Mouse (Mus musculus) thymus, postnatal 14 days (tissue): Measurements from ENCODE around the gene Calm1.
"Not testable (repeated sequence)": the region's sequence is repeated elsewhere in the genome, so short reads cannot be mapped to it uniquely, and the experiment has no call there.

Experiments
- DNase-seq: peaks from one replicate; pipeline ENCODE4 v3.0.0; 2021

The Calm1 gene

GRCm38 (mm10) chr12:100196786-100197185 is 2.4 kb upstream of the Calm1 start:
- DNase-seq, result no peak

GRCm38 (mm10) chr12:100199891-100200644 is 833 bp downstream of the Calm1 start:
- DNase-seq, result peak; percentile 83

GRCm38 (mm10) chr12:100200645-100201362 is 1.6 kb downstream of the Calm1 start:
- no peak for DNase-seq

- no peak for DNase-seq
These were observed 2.1 kb downstream of the Calm1 start for GRCm38 (mm10) chr12:100201363-100201711.

GRCm38 (mm10) chr12:100201838-100202237 is 2.6 kb downstream of the Calm1 start:
- DNase-seq, result peak; percentile 93

GRCm38 (mm10) chr12:100203759-100204158 is 4.5 kb downstream of the Calm1 start:
- no peak for DNase-seq

GRCm38 (mm10) chr12:100205156-100205555 is 5.9 kb downstream of the Calm1 start:
- DNase-seq, result no peak

- DNase-seq, result no peak
These were observed 7.3 kb downstream of the Calm1 start for GRCm38 (mm10) chr12:100206521-100206920.

- no peak for DNase-seq
These were observed 7.7 kb downstream of the Calm1 start for GRCm38 (mm10) chr12:100206926-100207325.

GRCm38 (mm10) chr12:100209701-100210478 is 10.7 kb downstream of the Calm1 start:
- no peak for DNase-seq

GRCm38 (mm10) chr12:100210973-100211372 is 11.7 kb downstream of the Calm1 start:
- no peak for DNase-seq

- no peak for DNase-seq
These were observed 12.4 kb downstream of the Calm1 start for GRCm38 (mm10) chr12:100211453-100212185.

GRCm38 (mm10) chr12:100212397-100212796 is 13.2 kb downstream of the Calm1 start:
- no peak for DNase-seq

- no peak for DNase-seq
These were observed 13.9 kb downstream of the Calm1 start for GRCm38 (mm10) chr12:100213162-100213561.

- no peak for DNase-seq
These were observed 14.9 kb downstream of the Calm1 start for GRCm38 (mm10) chr12:100214156-100214555.

GRCm38 (mm10) chr12:100214738-100215137 is 15.5 kb downstream of the Calm1 start:
- no peak for DNase-seq

- DNase-seq, result not testable (repeated sequence)
These were observed 17.9 kb downstream of the Calm1 start for GRCm38 (mm10) chr12:100217087-100217486.

- DNase-seq, result no peak
These were observed 20.8 kb downstream of the Calm1 start for GRCm38 (mm10) chr12:100220012-100220411.

- DNase-seq, result no peak
These were observed 22.5 kb downstream of the Calm1 start for GRCm38 (mm10) chr12:100221608-100222321.

- no peak for DNase-seq
These were observed 23.2 kb downstream of the Calm1 start for GRCm38 (mm10) chr12:100222322-100222993.

GRCm38 (mm10) chr12:100223531-100223930 is 24.3 kb downstream of the Calm1 start:
- DNase-seq, result no peak

GRCm38 (mm10) chr12:100225196-100225595 is 26.0 kb downstream of the Calm1 start:
- DNase-seq, result no peak
